Mouse (Mus musculus) heart, embryonic 10.5 days (tissue): ENCODE results near the gene Stx19. TPM values are rescaled to one million over a fixed set of nuclear protein-coding genes. Genes with fewer than 3 reads are reported as not detected.

ENCODE experiments used
- DNase-seq: peaks from one replicate; pipeline ENCODE4 v3.0.0-alpha.2; 2017; ENCODE audit warnings: low spot score
- H3K27ac ChIP-seq: fragments of 300-500 bp; sonication (generic); 2 replicates; pipeline ENCODE4 v1.5.1; 2016; ENCODE audit warnings: mild to moderate bottlenecking
- H3K27me3 ChIP-seq: fragments of 300-500 bp; sonication (generic); 2 replicates; pipeline ENCODE4 v1.6.1; 2016; ENCODE audit warnings: mild to moderate bottlenecking; ENCODE audit not compliant: poor library complexity, insufficient read depth, severe bottlenecking
- H3K36me3 ChIP-seq: fragments of 300-500 bp; sonication (generic); 2 replicates; pipeline ENCODE4 v1.6.1; 2016; ENCODE audit warnings: mild to moderate bottlenecking, moderate library complexity
- H3K4me1 ChIP-seq: fragments of 300-500 bp; sonication (generic); 2 replicates; pipeline ENCODE4 v1.6.1; 2016; ENCODE audit warnings: mild to moderate bottlenecking
- H3K4me3 ChIP-seq: fragments of 300-500 bp; sonication (generic); 2 replicates; pipeline ENCODE4 v1.5.1; 2016; ENCODE audit warnings: mild to moderate bottlenecking, moderate library complexity
- H3K9me3 ChIP-seq: fragments of 300-500 bp; sonication (generic); 2 replicates; pipeline ENCODE4 v1.6.1; 2016; ENCODE audit warnings: mild to moderate bottlenecking, moderate library complexity
- WGBS: fragments of 180-500 bp; shearing (Covaris S2); methylation state at CpG from one replicate; pipeline ENCODE4 v1.1.7; 2016; 5-methylcytosine and 5-hydroxymethylcytosine counted together
- polyA plus RNA-seq: library from polyadenylated mRNA; unstranded; fragments of >200 nt; fragmentation: Nextera tagmentation; extraction: Ambion mirVana; gene quantifications from 2 replicates; pipeline ENCODE4 v1.2.1, GENCODE M21; 2016

Gene Stx19
- polyA plus RNA-seq, 1 experiment from 2014 or later: 0.20 TPM

DNA sequence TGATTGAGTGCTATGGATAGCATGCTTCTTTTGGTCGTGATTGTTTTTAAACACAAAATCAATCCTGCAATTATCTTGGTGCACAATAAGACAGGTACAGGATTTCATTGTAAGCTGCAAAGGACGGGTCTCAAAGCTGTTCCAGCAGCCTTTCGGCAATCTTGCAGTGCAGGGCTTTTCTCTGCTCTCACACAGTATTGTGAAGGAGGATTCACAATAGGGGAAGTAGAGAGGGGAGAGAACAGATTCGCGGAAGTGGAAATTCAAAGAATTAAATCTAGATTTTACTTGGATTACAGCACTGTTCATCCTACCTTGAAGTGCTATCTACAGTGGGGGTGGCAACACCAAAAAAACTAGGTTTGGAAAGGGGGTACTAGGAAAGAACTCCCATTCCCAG is 686 bp upstream of the Stx19 start:
- no peak overlapping the region for H3K27ac ChIP-seq
- no peak overlapping the region for H3K4me3 ChIP-seq
- DNase-seq: no peak
- H3K4me1 ChIP-seq: no peaks in the 10 kb centered on the region
- H3K27me3 ChIP-seq: no peaks in the 10 kb centered on the region
- WGBS: 89% methylated on average over 5 of the region's 5 CpGs
- no peaks in the 10 kb centered on the region for H3K9me3 ChIP-seq
- peaks cover 2% of the 10 kb centered on the region; the same call in 1 of the 2 replicates for H3K36me3 ChIP-seq

DNA sequence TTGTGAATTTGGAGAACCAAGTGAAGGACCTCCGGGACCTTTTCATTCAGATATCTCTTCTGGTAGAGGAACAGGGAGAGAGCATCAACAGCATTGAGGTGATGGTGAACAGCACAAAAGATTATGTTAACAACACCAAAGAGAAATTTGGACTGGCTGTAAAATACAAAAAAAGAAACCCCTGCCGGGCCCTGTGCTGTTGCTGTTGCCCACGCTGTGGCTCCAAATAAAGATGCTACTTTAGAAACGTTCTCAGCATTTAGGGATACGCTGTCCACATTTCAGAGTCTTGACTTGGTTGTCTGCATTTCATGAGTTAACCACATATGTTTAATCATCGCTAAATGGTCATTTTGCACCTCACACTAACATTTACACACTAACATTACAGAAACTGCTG is 8.0 kb downstream of the Stx19 start:
- no peaks in the 10 kb centered on the region for H3K4me1 ChIP-seq
- no peaks in the 10 kb centered on the region for H3K36me3 ChIP-seq
- no peak for DNase-seq
- no peak overlapping the region for H3K27ac ChIP-seq
- WGBS: 91% methylated on average over 6 of the region's 6 CpGs
- no peaks in the 10 kb centered on the region for H3K27me3 ChIP-seq
- H3K4me3 ChIP-seq: no peak overlapping the region
- H3K9me3 ChIP-seq: no peaks in the 10 kb centered on the region

DNA sequence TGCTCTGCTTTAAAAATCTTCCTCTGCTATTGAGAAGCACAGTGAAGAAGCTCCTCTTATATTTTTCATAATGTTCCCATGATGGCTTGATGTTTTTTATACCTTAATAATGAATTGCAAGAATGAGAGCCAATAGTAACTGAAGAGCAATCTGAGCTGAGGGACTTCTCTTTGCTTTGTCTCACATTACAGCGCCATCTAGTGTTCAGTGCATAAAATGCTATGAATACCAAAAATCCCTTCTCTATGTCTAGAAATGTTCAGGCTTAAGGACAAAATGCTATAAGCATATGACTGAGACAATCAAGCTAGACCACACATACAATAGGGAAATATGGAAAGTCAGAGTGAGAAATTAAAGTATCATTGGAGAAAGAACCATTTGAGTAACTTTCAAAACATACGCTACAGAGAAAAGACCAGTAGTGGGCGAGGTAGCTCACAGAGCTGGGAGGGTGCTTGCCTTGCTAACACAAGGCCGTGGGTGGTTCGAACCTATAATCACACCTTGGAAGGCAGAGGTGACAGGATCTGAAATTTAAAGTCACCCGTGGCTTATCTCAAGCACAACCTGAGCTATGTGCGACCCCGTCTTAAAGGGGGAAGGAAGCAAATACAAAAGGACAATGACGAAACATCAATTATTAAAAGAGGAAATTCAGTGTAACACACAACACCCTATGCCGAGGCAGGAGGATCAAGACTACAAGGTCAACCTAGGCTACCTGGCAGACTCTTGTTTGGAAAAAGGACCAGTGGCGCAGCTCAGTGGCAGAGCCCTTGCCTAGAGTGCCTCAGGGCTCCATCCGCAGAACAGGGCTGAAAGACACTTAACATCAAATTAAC is 11.9 kb downstream of the Stx19 start:
- Histone ChIP-seq H3K36me3 (no peaks in the 10 kb centered on the region), H3K9me3 (no peaks in the 10 kb centered on the region), H3K4me1 (no peaks in the 10 kb centered on the region), H3K27me3 (no peaks in the 10 kb centered on the region), H3K4me3 (no peak overlapping the region), H3K27ac (no peak overlapping the region)
- no peak for DNase-seq
- WGBS: 75% methylated on average over 12 of the region's 12 CpGs

GRCm38 (mm10) chr16:62832027-62832426 is 17.6 kb downstream of the Stx19 start:
- Histone ChIP-seq H3K36me3 (no peaks in the 10 kb centered on the region), H3K9me3 (no peaks in the 10 kb centered on the region), H3K4me3 (no peak overlapping the region), H3K4me1 (no peaks in the 10 kb centered on the region), H3K27ac (no peak overlapping the region), H3K27me3 (no peaks in the 10 kb centered on the region)
- DNase-seq: no peak
- 82% methylated on average over 2 of the region's 2 CpGs for WGBS

DNA sequence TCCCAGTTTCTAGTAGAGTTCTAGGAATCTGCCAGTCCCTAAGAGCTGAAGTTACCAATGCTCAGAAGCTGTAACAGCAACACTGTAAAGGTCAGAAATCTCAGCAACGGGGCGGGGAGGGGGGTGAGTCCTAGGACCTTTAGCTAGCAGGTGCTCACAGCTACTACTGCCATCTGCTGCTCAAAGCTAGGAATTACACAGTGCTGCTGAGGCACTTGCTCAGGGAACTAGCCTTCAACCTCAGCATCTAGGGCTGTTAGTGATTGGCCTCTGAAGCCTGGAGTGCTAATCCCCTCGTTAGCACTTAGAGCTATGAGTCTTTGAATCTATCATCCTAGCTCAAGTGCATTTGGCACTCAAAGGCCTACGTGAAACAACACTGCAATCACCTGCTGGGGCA is 18.0 kb downstream of the Stx19 start:
- no peak overlapping the region for H3K27ac ChIP-seq
- no peaks in the 10 kb centered on the region for H3K9me3 ChIP-seq
- no peak for DNase-seq
- H3K4me3 ChIP-seq: no peak overlapping the region
- H3K36me3 ChIP-seq: no peaks in the 10 kb centered on the region
- H3K27me3 ChIP-seq: no peaks in the 10 kb centered on the region
- no peaks in the 10 kb centered on the region for H3K4me1 ChIP-seq
- 14% methylated on average over 4 of the region's 4 CpGs for WGBS

DNA sequence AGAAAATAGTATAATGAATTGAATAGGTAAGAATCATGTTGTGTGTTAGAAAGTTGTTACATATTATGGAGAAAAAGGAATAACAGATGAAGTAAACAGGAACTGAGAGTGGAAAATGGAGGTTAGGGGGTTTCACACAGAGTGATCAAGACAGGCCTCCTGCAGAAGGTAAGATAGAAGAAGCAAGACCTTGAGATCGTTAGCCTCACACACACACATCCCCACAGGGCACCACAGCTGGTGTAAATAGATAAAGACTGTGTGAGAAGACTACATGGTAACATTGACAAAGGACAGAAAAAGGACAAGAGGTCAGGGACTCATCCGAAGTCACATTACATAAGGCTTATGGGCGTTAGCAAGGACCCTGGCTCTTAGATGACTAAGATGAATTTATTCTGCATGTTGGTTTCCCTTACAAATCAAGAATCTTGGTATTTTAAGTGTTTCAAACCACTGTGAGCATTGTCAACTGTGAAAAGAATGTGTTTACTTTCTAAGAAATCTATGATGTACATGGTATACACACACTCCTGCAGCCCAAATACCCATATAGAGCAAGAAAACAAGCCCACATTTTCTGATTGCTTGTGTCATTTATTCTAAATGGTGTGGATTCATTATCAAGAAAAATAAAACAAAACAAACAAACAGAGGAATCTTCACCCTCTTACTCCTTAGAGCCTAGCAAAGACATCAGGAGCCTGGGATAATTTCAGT is 19.7 kb downstream of the Stx19 start:
- H3K27ac ChIP-seq: no peak overlapping the region
- H3K4me1 ChIP-seq: no peaks in the 10 kb centered on the region
- no peaks in the 10 kb centered on the region for H3K36me3 ChIP-seq
- WGBS: 46% methylated on average over 3 of the region's 3 CpGs
- no peaks in the 10 kb centered on the region for H3K9me3 ChIP-seq
- H3K27me3 ChIP-seq: no peaks in the 10 kb centered on the region
- H3K4me3 ChIP-seq: no peak overlapping the region
- DNase-seq: peak; percentile 83

DNA sequence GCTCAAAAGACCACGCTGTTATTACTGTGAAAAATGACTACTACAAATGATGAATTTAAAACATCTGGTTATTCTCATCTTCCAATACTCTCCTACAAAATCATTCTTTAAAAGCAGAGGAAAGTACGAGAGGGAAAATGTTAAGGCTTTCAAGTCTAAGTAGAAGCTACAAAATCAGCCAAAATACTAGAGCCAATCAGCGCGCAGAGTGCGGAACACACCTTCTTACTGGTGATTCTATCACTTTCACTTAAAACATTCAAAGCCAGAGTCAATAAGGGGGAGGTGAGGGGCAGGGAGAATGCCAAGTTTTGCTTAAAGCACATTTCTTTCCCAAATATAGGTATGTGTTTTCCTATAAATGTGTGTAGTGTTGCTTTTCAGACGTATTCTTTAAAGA is 30.9 kb downstream of the Stx19 start:
- Histone ChIP-seq H3K4me1 (no peaks in the 10 kb centered on the region), H3K9me3 (no peaks in the 10 kb centered on the region), H3K27me3 (no peaks in the 10 kb centered on the region), H3K27ac (no peak overlapping the region), H3K36me3 (no peaks in the 10 kb centered on the region), H3K4me3 (no peak overlapping the region)
- 89% methylated on average over 6 of the region's 6 CpGs for WGBS
- no peak for DNase-seq

DNA sequence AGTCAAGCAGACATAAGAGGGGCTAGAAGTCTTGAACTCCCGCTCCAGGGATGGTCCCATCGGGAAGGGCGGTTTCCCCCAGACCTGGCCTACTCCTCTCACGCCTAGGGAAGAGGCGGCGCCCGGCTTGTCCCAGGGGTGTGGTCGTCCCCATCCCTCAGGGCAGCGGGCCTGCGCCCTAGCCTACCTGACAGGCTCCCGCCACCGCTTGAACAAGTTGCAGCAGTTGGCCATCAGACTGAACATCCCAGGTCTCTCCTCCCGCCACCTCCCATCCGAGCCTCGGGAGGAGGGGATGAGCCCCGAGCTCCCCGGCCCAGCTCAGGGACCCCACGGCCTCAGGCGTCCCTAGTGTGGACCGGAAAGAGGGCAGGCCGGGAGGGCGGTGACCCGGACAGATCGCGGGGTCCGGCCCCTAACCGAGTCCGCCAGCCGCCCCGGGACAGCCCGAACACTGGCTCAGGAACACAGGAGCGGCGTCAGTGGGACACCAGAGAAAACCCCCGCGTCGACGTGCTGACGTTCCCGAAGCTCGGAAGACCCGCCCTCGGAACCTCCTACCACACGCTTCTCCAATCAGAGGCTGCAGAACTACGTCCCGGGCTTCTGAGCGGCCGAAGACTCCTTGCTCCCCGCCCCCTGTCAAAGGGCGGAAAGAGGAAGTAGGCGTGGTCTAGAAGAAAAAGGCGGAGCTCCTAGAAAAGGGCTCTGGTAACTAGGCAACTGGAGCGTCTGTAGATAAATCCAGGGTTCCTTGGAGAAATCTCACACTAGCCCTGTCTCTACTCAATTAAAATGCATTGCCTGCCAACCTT is 32.2 kb downstream of the Stx19 start, which contains the start of gene Arl13b:
Gene Arl13b (minus strand): TSS at position 543 of the 815 bp plus-strand sequence.
- H3K9me3 ChIP-seq: no peaks in the 10 kb centered on the region
- peak within 1 kb of the TSS; percentile 87 for H3K27ac ChIP-seq
- H3K27me3 ChIP-seq: no peaks in the 10 kb centered on the region
- H3K36me3 ChIP-seq: no peaks in the 10 kb centered on the region
- peak; percentile 99 for DNase-seq
- H3K4me1 ChIP-seq: no peaks in the 10 kb centered on the region
- WGBS: under 1% methylated on average over 52 of the region's 52 CpGs
- H3K4me3 ChIP-seq: peak within 1 kb of the TSS; percentile 88

GRCm38 (mm10) chr16:62852464-62853252 is 38.2 kb downstream of the Stx19 start:
- H3K4me1 ChIP-seq: no peaks in the 10 kb centered on the region; the same call in 1 of the 2 replicates
- no peaks in the 10 kb centered on the region for H3K36me3 ChIP-seq
- no peaks in the 10 kb centered on the region for H3K9me3 ChIP-seq
- H3K27me3 ChIP-seq: no peaks in the 10 kb centered on the region
- WGBS: 78% methylated on average over 3 of the region's 3 CpGs
- no peak overlapping the region for H3K27ac ChIP-seq
- no peak overlapping the region for H3K4me3 ChIP-seq
- DNase-seq: no peak

GRCm38 (mm10) chr16:62853611-62854126 is 39.2 kb downstream of the Stx19 start:
- 17% methylated on average over 3 of the region's 3 CpGs for WGBS
- no peak for DNase-seq
- Histone ChIP-seq H3K4me3 (peak overlapping the region; percentile 76), H3K9me3 (no peaks in the 10 kb centered on the region), H3K27ac (peak overlapping the region; percentile 93), H3K4me1 (no peaks in the 10 kb centered on the region; the same call in 1 of the 2 replicates), H3K27me3 (no peaks in the 10 kb centered on the region), H3K36me3 (no peaks in the 10 kb centered on the region)

DNA sequence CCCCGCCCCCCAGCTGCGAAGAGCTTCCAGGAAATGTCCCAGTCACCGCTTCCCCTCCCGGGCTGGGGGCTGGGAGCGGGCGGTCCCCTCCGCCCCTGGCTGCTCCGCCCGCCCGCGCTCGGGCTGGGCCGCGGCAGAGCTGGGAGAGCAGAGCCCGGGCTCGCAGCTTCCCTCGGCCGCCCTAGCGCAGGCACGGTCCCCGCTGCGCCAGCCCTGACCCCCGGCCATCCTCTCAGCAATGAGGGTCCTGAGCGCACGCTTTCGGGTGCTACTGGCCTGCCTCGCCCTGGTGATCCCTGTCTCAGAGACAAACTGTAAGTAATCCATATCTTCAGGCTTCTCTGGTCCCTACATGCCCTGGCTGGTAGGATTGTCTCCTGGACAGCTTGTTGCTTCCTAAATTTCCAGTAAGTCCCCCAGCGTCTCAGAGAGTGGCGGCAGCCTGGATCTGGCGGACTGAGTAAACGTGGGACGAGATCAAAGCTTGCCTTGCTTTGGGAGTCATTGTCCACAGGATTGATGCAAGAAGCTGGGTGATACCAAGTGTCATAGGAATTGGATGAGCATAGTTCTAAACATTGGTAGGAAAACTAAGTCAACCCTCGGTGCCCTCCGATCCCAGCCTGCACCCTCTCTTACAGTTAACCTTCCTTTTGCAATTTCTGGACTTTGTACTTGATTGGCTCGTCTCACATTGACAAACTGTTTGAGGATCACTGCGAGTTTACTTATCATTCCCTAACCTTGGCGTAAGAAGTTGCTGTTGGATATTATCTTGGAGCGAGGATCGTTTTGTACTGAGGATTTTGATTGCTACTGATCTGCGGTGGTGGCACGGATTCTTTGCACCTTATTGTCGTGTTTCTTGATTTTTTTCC is 40.0 kb downstream of the Stx19 start, which contains the start of gene Pros1:
Gene Pros1 (plus strand): TSS at position 117 of the 878 bp plus-strand sequence.
- Histone ChIP-seq H3K4me1 (no peaks in the 10 kb centered on the region; the same call in 1 of the 2 replicates), H3K36me3 (no peaks in the 10 kb centered on the region), H3K4me3 (peak within 1 kb of the TSS; percentile 76), H3K27ac (peak within 1 kb of the TSS; percentile 93), H3K9me3 (no peaks in the 10 kb centered on the region), H3K27me3 (no peaks in the 10 kb centered on the region)
- peak; percentile 87 for DNase-seq
- WGBS: 4% methylated on average over 42 of the region's 42 CpGs
